Comparison of ENCODE assay signal across 29 mouse cellular contexts in genomic region chr8:41593666-41594042, GRCm38 (mm10).
DNase-seq lines count a peak whose midpoint lies in the region; ATAC-seq and TF ChIP-seq lines count a peak whose summit lies in the region.
"Had no signal": no experiment of that assay in that cellular context is flagged by ENCODE, and none has a peak within 500 bp of the region (broad histone marks: within the 10 kb centered on the region; RNA-seq: fewer than 3 reads in every experiment).

No protein-coding gene starts in this region.

- no peak overlapping the region for H3K4me2 ChIP-seq in forebrain, embryonic 11.5 days (ENCODE audit: low read depth, low read length, severe bottlenecking)
- H3K4me2 ChIP-seq in forebrain, embryonic 14.5 days (ENCODE audit: low read length): no peak overlapping the region
- H3K4me2 ChIP-seq in forebrain, postnatal 0 days (ENCODE audit: low read depth): no peak overlapping the region
- H3K4me2 ChIP-seq: embryonic facial prominence, embryonic 13.5 days; heart, embryonic 13.5 days; hindbrain, embryonic 14.5 days had no signal

- H3K4me1 ChIP-seq in forebrain, embryonic 11.5 days (replicated peaks; ENCODE audit: control insufficient read depth, insufficient read depth, low read length): no peaks in the 10 kb centered on the region
- peaks cover 5% of the 10 kb centered on the region; the same call in 1 of the 2 replicates for H3K4me1 ChIP-seq in forebrain, embryonic 10.5 days
- no peaks in the 10 kb centered on the region for H3K4me1 ChIP-seq in forebrain, embryonic 14.5 days (ENCODE audit: control insufficient read depth, insufficient read depth, low read length)
- no peaks in the 10 kb centered on the region for H3K4me1 ChIP-seq in forebrain, postnatal 0 days (ENCODE audit: insufficient read depth)
- H3K4me1 ChIP-seq: embryonic facial prominence, embryonic 10.5 days; embryonic facial prominence, embryonic 13.5 days; heart, embryonic 10.5 days; heart, embryonic 13.5 days had no signal

- no peak for TF ChIP-seq CTCF in forebrain, postnatal 0 days (IDR thresholded peaks at IDR 0.05; ENCODE audit: low read depth)

- 60% methylated on average over 2 of the region's 2 CpGs for WGBS in forebrain, embryonic 11.5 days
- 74% methylated on average over 2 of the region's 2 CpGs for WGBS in forebrain, embryonic 10.5 days
- WGBS in forebrain, embryonic 14.5 days: 33% methylated on average over 2 of the region's 2 CpGs
- 26% methylated on average over 2 of the region's 2 CpGs for WGBS in forebrain, postnatal 0 days

- no peaks in the 10 kb centered on the region for H3K27me3 ChIP-seq in forebrain, embryonic 11.5 days (ENCODE audit: control insufficient read depth, insufficient read depth, low read length)
- no peaks in the 10 kb centered on the region for H3K27me3 ChIP-seq in forebrain, embryonic 10.5 days (ENCODE audit: poor library complexity, severe bottlenecking)
- H3K27me3 ChIP-seq in forebrain, embryonic 14.5 days (replicated peaks; ENCODE audit: control insufficient read depth, insufficient read depth, low read length): no peaks in the 10 kb centered on the region
- H3K27me3 ChIP-seq in forebrain, postnatal 0 days (ENCODE audit: insufficient read depth, low read length): no peaks in the 10 kb centered on the region
- H3K27me3 ChIP-seq: embryonic facial prominence, embryonic 13.5 days; heart, embryonic 13.5 days had no signal

- ATAC-seq in forebrain, embryonic 11.5 days (replicated peaks; ENCODE audit: low FRiP score): peak; percentile 68
- peak; percentile 75 for ATAC-seq in forebrain, embryonic 14.5 days
- ATAC-seq in forebrain, postnatal 0 days: no peak
- ATAC-seq in granulocyte monocyte progenitor cell, adult 5-6 weeks (replicated peaks; ENCODE audit: poor library complexity, severe bottlenecking): no peak
- ATAC-seq: hindbrain, postnatal 0 days; inflammation-experienced regulatory T-cells, adult 6 months; intestine, embryonic 16.5 days; Patski had no signal

- H3K9ac ChIP-seq in forebrain, embryonic 11.5 days (ENCODE audit: low read length): no peak overlapping the region
- no peak overlapping the region for H3K9ac ChIP-seq in forebrain, embryonic 14.5 days (ENCODE audit: low read length)
- H3K9ac ChIP-seq in forebrain, postnatal 0 days: no peak overlapping the region
- H3K9ac ChIP-seq: embryonic facial prominence, embryonic 13.5 days; heart, embryonic 13.5 days; hindbrain, embryonic 14.5 days had no signal

- H3K4me3 ChIP-seq in forebrain, embryonic 11.5 days (ENCODE audit: low read depth, low read length): no peak overlapping the region
- no peak overlapping the region for H3K4me3 ChIP-seq in forebrain, embryonic 10.5 days
- no peak overlapping the region for H3K4me3 ChIP-seq in forebrain, embryonic 14.5 days (ENCODE audit: low read depth, low read length)
- no peak overlapping the region for H3K4me3 ChIP-seq in forebrain, postnatal 0 days (ENCODE audit: low read depth, low read length)
- H3K4me3 ChIP-seq: embryonic facial prominence, embryonic 10.5 days; embryonic facial prominence, embryonic 13.5 days; erythroblast, embryonic 14.5 days; gastrocnemius, adult 2 months; heart, adult 2 months; heart, embryonic 10.5 days; heart, embryonic 13.5 days had no signal

- H3K27ac ChIP-seq in forebrain, embryonic 11.5 days (ENCODE audit: low read depth, low read length): no peak overlapping the region
- H3K27ac ChIP-seq in forebrain, embryonic 10.5 days: no peak overlapping the region
- H3K27ac ChIP-seq in forebrain, embryonic 14.5 days (ENCODE audit: low read depth, low read length): no peak overlapping the region
- H3K27ac ChIP-seq in forebrain, postnatal 0 days (ENCODE audit: low read depth, low read length): no peak overlapping the region
- H3K27ac ChIP-seq: embryonic facial prominence, embryonic 10.5 days; embryonic facial prominence, embryonic 13.5 days; gastrocnemius, adult 2 months; heart, adult 2 months; heart, embryonic 10.5 days; heart, embryonic 13.5 days; hindbrain, embryonic 14.5 days; hindbrain, postnatal 0 days had no signal

- H3K36me3 ChIP-seq in forebrain, embryonic 11.5 days (ENCODE audit: control insufficient read depth, insufficient read depth, low read length): no peaks in the 10 kb centered on the region
- H3K36me3 ChIP-seq in forebrain, embryonic 10.5 days (replicated peaks): no peaks in the 10 kb centered on the region
- no peaks in the 10 kb centered on the region for H3K36me3 ChIP-seq in forebrain, embryonic 14.5 days (ENCODE audit: control insufficient read depth, insufficient read depth, low read length)
- H3K36me3 ChIP-seq in forebrain, postnatal 0 days (ENCODE audit: insufficient read depth): no peaks in the 10 kb centered on the region
- H3K36me3 ChIP-seq: embryonic facial prominence, embryonic 10.5 days; embryonic facial prominence, embryonic 13.5 days; heart, embryonic 10.5 days; heart, embryonic 13.5 days had no signal

- no peaks in the 10 kb centered on the region for H3K9me3 ChIP-seq in forebrain, embryonic 11.5 days (ENCODE audit: control insufficient read depth, low read length)
- H3K9me3 ChIP-seq in forebrain, embryonic 10.5 days: no peaks in the 10 kb centered on the region
- H3K9me3 ChIP-seq in forebrain, embryonic 14.5 days (replicated peaks; ENCODE audit: control insufficient read depth, low read length): no peaks in the 10 kb centered on the region
- no peaks in the 10 kb centered on the region for H3K9me3 ChIP-seq in forebrain, postnatal 0 days (ENCODE audit: low read length)
- H3K9me3 ChIP-seq: embryonic facial prominence, embryonic 10.5 days; embryonic facial prominence, embryonic 13.5 days; heart, embryonic 10.5 days; heart, embryonic 13.5 days had no signal

- DNase-seq in forebrain, embryonic 11.5 days (ENCODE audit: low spot score): no peak
- DNase-seq in forebrain, embryonic 10.5 days (ENCODE audit: extremely low spot score, low spot score): no peak
- DNase-seq in forebrain, embryonic 14.5 days (ENCODE audit: low spot score): peak; percentile 70
- DNase-seq in forebrain, postnatal 0 days: no peak
- DNase-seq in retina, embryonic 14.5 days (ENCODE audit: low spot score): peak; percentile 48
- no peak for DNase-seq in heart, adult 18-20 months
- DNase-seq: adrenal gland, postnatal 10 days; adrenal gland, postnatal 36 days; cerebellum, adult 11 months; cerebellum, adult 2 months; cerebellum, adult 9-11 months; cerebellum, postnatal 25 days; embryo, embryonic 11 days; gastrocnemius, adult 2 months; gastrocnemius, postnatal 14 days; heart, adult 2 months; heart, postnatal 14 days; heart, postnatal 4 days had no signal

Comparison
In these comparisons a context has a peak if more than half of its experiments do, and no peak if none do; other contexts are left out.
1. ATAC-seq: peak in forebrain, embryonic 11.5 days (single experiment) and forebrain, embryonic 14.5 days (single experiment); none in forebrain, postnatal 0 days (single experiment) and granulocyte monocyte progenitor cell, adult 5-6 weeks (single experiment).
2. DNase-seq: peak in forebrain, embryonic 14.5 days (single experiment) and retina, embryonic 14.5 days (single experiment); none in forebrain, embryonic 11.5 days (single experiment), forebrain, embryonic 10.5 days (single experiment), forebrain, postnatal 0 days (single experiment) and heart, adult 18-20 months (0 of 2).